Mouse (Mus musculus): ENCODE results near the gene Ndnf. TPM values are rescaled to one million over a fixed set of nuclear protein-coding genes. Genes with fewer than 3 reads are reported as not detected.

Gene Ndnf
- polyA plus RNA-seq (2016; fragmentation: Nextera tagmentation; extraction: Ambion mirVana): 15.8 and 19.2 TPM in 2 replicates

DNA sequence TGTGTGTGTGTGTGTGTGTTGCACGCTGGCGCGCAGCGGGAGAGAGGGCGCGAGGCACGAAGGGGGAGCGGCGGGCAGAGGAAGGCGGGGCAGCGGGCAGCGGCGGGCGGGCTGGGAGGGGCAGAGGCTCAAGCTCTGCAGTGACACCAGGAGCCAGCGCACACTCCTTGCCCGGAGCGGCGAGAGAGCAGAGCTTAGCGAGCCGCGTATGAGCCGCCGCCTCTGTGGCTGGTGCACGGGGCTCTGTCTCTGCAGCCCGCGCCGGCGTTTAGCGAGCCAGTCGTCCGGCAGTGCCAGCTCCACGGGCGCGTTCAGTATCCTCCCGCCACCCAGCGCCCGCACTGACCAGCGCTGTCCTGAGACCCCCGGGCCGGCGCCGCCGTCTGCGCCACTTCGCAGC lies at the start of gene Ndnf:
Gene Ndnf, plus strand, starts transcription at position 140 of the 400 bp plus-strand sequence.
- peak within 1 kb of the TSS; percentile 70 for H3K4me3 ChIP-seq
- WGBS: under 1% methylated on average over 31 of the region's 45 CpGs
- peak; percentile 89 for ATAC-seq (ENCODE audit: low FRiP score, low read depth)

DNA sequence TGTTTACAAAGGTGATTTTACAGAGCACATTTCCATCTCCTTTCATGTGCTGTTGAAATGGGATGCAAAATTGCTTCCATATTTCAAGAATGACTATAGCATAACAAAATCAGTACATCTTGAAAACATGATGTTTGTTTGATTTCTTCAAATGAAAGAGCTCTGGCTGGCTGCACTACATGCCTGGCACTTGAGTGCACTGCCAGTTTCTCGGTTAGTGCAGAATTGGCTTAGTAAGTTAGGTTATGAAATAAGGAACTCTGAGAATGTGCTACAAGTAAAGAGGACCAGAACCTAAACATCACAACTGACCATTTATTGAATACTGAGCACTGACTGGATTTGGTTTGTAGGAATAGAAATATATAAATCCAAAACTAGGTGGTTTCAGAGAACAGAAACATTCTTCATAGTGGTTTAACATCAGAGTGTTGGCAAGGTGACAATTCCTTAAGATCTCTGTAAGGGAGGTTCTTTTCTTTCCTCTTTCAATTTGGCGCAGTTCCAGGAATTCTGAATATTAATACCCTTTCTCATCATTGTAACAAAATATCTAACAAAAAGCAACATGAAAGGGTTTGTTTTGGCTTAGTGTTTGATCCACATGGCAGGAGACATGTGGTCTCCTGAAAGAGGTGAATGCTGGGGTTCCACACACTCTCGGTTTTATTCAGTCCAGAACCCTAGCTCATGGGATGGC lies 48.2 kb upstream of the Ndnf start:
- Histone ChIP-seq H3K4me2 (replicated peaks) (no peak overlapping the region), H3K27me3 (replicated peaks) (no peaks in the 10 kb centered on the region), H3K9ac (no peak overlapping the region), H3K9me3 (no peaks in the 10 kb centered on the region), H3K36me3 (no peaks in the 10 kb centered on the region), H3K4me1 (no peaks in the 10 kb centered on the region), H3K4me3 (no peak overlapping the region), H3K27ac (no peak overlapping the region)
- 90% methylated on average over 3 of the region's 3 CpGs for WGBS
- no peak for ATAC-seq (ENCODE audit: low FRiP score, low read depth)

More for the DNA sequence above, at the start of gene Ndnf:
- H3K9me3 ChIP-seq: no peaks in the 10 kb centered on the region
- H3K4me2 ChIP-seq (replicated peaks): peak within 1 kb of the TSS; percentile 87
- no peaks in the 10 kb centered on the region for H3K27me3 ChIP-seq (replicated peaks)
- H3K27ac ChIP-seq: peak within 1 kb of the TSS; percentile 42
- peaks cover 5% of the 10 kb centered on the region; the same call in 1 of the 2 replicates for H3K4me1 ChIP-seq
- no peaks in the 10 kb centered on the region for H3K36me3 ChIP-seq
- H3K9ac ChIP-seq: peak within 1 kb of the TSS; percentile 80

DNA sequence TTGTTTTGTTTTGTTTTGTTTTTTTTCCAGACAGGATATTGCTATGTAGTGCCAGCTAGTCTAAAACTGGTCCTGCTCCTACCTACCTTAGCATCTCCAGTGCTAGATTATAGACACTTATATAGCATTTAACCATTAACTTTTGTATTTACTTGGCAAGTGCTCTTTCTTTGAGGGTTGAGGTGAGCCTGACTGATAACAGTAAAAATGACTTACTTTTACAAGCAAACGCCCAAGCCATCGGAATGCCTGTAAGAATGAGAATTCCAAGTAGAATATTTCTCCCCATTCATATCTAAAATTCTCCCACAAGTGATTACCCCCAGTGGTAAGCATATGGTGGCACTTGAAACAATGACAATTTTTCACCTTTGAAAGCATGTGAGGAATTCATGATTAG lies 40.8 kb upstream of the Ndnf start:
- 92% methylated on average over 2 of the region's 2 CpGs for whole genome bisulfite sequencing
- no peak overlapping the region for H3K4me2 ChIP-seq (replicated peaks)
- H3K27me3 ChIP-seq (replicated peaks): no peaks in the 10 kb centered on the region
- H3K4me1 ChIP-seq: no peaks in the 10 kb centered on the region
- no peak overlapping the region for H3K9ac ChIP-seq
- H3K9me3 ChIP-seq: no peaks in the 10 kb centered on the region
- H3K27ac ChIP-seq: no peak overlapping the region
- no peaks in the 10 kb centered on the region for H3K36me3 ChIP-seq
- H3K4me3 ChIP-seq: no peak overlapping the region
- no peak for ATAC-seq (ENCODE audit: low FRiP score, low read depth)

DNA sequence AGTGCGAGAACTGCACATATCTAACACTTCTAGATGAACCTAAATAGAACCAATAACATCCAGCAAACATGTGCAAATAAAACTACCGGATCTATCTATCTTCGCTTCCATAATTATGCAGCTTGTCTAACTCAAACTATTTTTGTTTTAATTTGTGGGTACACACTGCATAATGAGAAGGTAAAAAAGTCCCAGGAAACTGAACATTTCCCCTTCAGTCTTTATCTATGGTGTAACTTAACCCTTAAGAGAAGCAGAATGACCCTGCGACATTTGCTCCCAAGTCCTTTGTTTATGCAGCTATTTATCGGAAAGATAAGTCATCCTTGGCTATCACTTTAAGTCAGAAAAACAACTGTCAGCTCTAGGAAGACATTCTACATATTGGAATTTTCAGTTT lies 39.2 kb upstream of the Ndnf start:
- WGBS: 90% methylated on average over 5 of the region's 5 CpGs
- H3K9ac ChIP-seq: no peak overlapping the region
- H3K4me2 ChIP-seq (replicated peaks): no peak overlapping the region
- no peak for ATAC-seq (ENCODE audit: low FRiP score, low read depth)
- no peaks in the 10 kb centered on the region for H3K4me1 ChIP-seq
- H3K36me3 ChIP-seq: no peaks in the 10 kb centered on the region
- H3K4me3 ChIP-seq: no peak overlapping the region
- H3K27ac ChIP-seq: no peak overlapping the region
- no peaks in the 10 kb centered on the region for H3K27me3 ChIP-seq (replicated peaks)
- no peaks in the 10 kb centered on the region for H3K9me3 ChIP-seq

DNA sequence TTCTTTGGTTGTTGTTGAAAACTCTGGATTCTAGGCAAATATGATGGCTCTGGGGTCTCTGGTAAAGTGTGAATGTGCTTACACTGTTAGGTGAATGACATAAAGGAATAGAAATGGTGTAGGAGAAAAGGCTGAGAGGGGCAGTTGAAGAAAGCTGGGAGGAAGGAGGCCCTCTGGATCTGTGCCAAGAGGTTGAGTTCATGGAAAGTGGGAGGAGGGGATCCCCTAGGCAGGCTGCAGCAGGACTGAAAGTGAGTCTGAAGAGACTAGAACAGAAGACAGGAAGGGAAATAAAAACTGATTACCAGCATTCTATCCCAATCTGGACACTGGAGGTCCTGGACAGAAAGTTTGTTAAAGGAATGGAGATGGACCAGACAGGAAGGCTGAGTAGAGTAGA lies 29.0 kb upstream of the Ndnf start:
- no peak overlapping the region for H3K27ac ChIP-seq
- no peak for ATAC-seq (ENCODE audit: low FRiP score, low read depth)
- no peak overlapping the region for H3K9ac ChIP-seq
- H3K4me3 ChIP-seq: no peak overlapping the region
- no peaks in the 10 kb centered on the region for H3K27me3 ChIP-seq (replicated peaks)
- H3K9me3 ChIP-seq: no peaks in the 10 kb centered on the region
- no peak overlapping the region for H3K4me2 ChIP-seq (replicated peaks)
- no peaks in the 10 kb centered on the region for H3K36me3 ChIP-seq
- no peaks in the 10 kb centered on the region for H3K4me1 ChIP-seq

DNA sequence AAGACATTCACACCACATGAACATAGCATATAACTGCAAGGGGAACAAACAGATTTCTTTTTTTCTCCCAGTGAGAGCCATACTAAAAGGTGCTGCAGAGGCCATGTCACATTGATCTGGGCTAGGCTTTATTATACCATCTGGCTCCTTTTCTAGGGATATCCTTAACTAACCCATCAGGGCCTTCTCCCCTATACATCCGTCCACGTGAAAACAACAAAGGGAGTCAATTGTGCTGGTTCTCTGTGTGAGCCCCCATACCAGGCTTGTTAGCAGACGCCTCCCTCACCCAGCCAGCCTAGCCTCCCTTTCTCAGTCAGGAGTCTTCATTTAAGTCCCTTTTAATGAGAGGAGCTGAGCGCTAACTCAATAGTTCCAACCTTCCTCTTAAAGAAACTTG lies 27.3 kb upstream of the Ndnf start:
- Histone ChIP-seq H3K27ac (no peak overlapping the region), H3K9ac (no peak overlapping the region), H3K36me3 (no peaks in the 10 kb centered on the region), H3K4me2 (replicated peaks) (no peak overlapping the region), H3K9me3 (no peaks in the 10 kb centered on the region), H3K4me1 (no peaks in the 10 kb centered on the region), H3K4me3 (no peak overlapping the region), H3K27me3 (replicated peaks) (no peaks in the 10 kb centered on the region)
- ATAC-seq (ENCODE audit: low FRiP score, low read depth): no peak
- WGBS: 32% methylated on average over 4 of the region's 4 CpGs

DNA sequence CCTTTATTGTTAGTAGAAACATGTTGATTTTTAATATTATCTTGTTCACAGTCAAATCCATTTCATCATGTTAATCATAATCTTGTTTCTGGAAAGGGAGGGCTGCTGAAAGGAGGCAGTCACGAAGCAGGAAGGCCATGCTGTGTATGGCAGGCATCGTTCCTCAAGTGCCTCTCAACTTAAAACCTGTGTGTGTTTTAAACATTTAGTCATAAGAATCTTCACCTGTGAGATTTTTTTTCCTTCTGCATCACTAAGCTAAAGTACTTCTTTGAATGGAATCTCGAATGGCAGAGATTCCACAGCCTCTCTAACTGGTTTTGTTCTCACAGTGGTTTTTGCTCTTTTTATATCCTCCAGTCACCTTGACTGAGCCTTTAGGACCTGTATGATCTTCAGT lies 25.0 kb upstream of the Ndnf start:
- no peak overlapping the region for H3K27ac ChIP-seq
- no peaks in the 10 kb centered on the region for H3K36me3 ChIP-seq
- no peak for ATAC-seq (ENCODE audit: low FRiP score, low read depth)
- H3K4me3 ChIP-seq: no peak overlapping the region
- no peak overlapping the region for H3K9ac ChIP-seq
- H3K4me2 ChIP-seq (replicated peaks): no peak overlapping the region
- whole genome bisulfite sequencing: 82% methylated on average over 3 of the region's 3 CpGs
- no peaks in the 10 kb centered on the region for H3K27me3 ChIP-seq (replicated peaks)
- H3K4me1 ChIP-seq: no peaks in the 10 kb centered on the region
- no peaks in the 10 kb centered on the region for H3K9me3 ChIP-seq

DNA sequence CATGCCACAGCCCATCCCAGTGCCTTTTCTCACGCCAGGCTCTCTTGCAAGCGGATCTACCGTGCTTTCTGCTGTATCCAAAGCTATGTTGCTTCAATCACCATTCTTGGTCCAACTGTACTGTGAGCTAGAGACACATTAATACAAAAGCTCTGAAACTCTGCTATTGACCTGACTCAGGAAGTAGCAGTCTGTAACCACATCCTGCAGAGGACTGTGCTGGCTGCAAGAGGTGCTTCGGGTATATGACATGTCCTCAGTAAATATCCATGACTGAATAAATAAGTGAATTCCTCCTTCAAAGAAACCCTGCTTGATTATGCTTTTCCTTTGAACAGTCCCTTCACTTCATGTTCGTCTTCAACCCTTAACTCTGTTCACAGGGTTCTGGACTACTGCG lies 23.7 kb upstream of the Ndnf start:
- no peak overlapping the region for H3K4me2 ChIP-seq (replicated peaks)
- no peaks in the 10 kb centered on the region for H3K4me1 ChIP-seq
- no peaks in the 10 kb centered on the region for H3K27me3 ChIP-seq (replicated peaks)
- no peaks in the 10 kb centered on the region for H3K36me3 ChIP-seq
- no peaks in the 10 kb centered on the region for H3K9me3 ChIP-seq
- 83% methylated on average over 6 of the region's 6 CpGs for WGBS
- no peak for ATAC-seq (ENCODE audit: low FRiP score, low read depth)
- no peak overlapping the region for H3K27ac ChIP-seq
- no peak overlapping the region for H3K4me3 ChIP-seq
- no peak overlapping the region for H3K9ac ChIP-seq

DNA sequence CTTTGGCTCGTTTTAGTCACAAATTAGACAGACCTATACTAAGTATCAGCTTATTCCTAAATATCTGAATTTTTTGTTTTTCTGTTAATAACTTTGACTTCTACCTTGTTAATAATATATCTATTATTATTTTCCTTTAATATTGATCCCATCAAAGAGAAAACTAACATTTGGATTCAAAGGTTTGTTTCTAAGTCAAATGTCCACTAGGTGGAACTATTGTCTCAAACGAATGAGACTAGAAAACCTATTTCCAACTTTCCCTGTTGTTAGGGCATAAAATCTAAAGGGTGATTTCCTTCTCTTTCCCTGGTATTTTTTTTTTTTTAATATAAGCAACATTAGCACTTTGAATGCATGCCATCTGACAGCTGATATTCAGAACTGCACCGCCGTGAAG lies 20.0 kb upstream of the Ndnf start:
- ATAC-seq (ENCODE audit: low FRiP score, low read depth): no peak
- H3K36me3 ChIP-seq: no peaks in the 10 kb centered on the region
- no peak overlapping the region for H3K27ac ChIP-seq
- 50% methylated on average over 4 of the region's 4 CpGs for WGBS
- no peak overlapping the region for H3K9ac ChIP-seq
- no peak overlapping the region for H3K4me2 ChIP-seq (replicated peaks)
- H3K27me3 ChIP-seq (replicated peaks): no peaks in the 10 kb centered on the region
- no peaks in the 10 kb centered on the region for H3K9me3 ChIP-seq
- no peaks in the 10 kb centered on the region for H3K4me1 ChIP-seq
- no peak overlapping the region for H3K4me3 ChIP-seq

DNA sequence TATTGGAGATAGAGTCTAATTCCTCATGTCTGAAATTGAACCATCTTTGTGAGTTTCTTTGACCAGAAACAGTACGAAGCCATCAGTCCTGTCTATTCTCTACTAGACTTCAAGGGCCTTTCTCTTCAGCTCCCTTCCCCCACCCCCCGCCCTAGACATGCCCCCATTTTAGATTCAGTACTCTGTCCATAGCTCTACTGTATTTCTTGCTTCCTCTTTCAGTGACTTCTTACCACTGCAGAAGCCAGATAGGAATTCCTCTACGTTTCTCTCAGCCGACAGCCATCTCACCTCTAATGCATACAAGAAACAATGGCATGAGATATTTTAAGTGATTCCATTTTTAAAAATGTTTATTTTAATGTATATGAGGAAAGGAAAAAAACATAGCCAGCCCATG lies 10.1 kb upstream of the Ndnf start:
- Histone ChIP-seq H3K36me3 (no peaks in the 10 kb centered on the region), H3K4me2 (replicated peaks) (no peak overlapping the region), H3K9ac (no peak overlapping the region), H3K9me3 (0 out of 2 replicates have a peak, but pooled peaks cover 5% of the 10 kb centered on the region), H3K27ac (no peak overlapping the region), H3K27me3 (replicated peaks) (no peaks in the 10 kb centered on the region), H3K4me1 (no peaks in the 10 kb centered on the region), H3K4me3 (no peak overlapping the region)
- ATAC-seq (ENCODE audit: low FRiP score, low read depth): no peak
- 84% methylated on average over 4 of the region's 4 CpGs for WGBS

DNA sequence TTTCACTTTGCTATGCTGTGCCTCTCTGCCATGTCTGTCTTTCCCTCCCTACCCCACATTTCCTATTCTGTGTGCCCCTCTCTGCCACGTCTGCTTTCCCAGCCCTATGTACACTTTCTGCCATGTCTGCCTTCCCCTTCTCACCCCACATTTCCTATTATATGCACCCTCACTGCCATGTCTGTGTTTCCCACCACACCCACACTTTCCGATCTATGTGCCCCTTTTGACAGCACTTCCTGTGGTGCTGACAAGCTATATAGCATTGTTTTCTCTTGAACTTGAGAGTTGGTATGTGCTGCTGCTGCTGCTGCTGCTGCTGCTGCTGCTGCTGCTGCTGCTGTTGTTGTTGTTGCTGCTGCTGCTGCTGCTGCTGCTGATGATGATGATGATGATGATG lies 9.3 kb upstream of the Ndnf start:
- H3K27ac ChIP-seq: no peak overlapping the region
- no peak overlapping the region for H3K4me3 ChIP-seq
- H3K4me1 ChIP-seq: no peaks in the 10 kb centered on the region
- no peaks in the 10 kb centered on the region for H3K36me3 ChIP-seq
- H3K9ac ChIP-seq: no peak overlapping the region
- WGBS: 72% methylated on average over 2 of the region's 2 CpGs
- H3K4me2 ChIP-seq (replicated peaks): no peak overlapping the region
- no peaks in the 10 kb centered on the region for H3K27me3 ChIP-seq (replicated peaks)
- 0 out of 2 replicates have a peak, but pooled peaks cover 4% of the 10 kb centered on the region for H3K9me3 ChIP-seq
- no peak for ATAC-seq (ENCODE audit: low FRiP score, low read depth)

DNA sequence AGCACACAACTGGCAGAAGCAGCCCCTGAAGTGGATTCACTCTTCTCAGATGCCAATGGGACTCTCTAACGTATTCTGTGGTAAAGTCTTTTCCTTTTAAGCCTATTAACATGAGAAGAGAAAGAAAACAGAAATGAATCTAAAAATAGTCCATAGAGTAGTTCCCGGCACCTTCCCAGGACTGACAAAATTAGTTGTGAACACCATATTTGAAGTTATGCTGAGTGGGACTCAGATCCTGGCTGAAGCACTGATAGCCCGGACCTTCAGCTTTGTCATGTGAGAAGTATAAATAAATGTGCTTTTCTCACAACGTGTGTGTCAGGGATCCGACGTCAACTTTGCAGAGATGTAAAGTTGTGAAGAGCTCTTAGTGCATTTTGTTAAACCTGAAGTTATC lies 7.4 kb upstream of the Ndnf start:
- no peaks in the 10 kb centered on the region for H3K27me3 ChIP-seq (replicated peaks)
- ATAC-seq (ENCODE audit: low FRiP score, low read depth): no peak
- no peaks in the 10 kb centered on the region for H3K36me3 ChIP-seq
- H3K9ac ChIP-seq: no peak overlapping the region
- no peaks in the 10 kb centered on the region for H3K9me3 ChIP-seq
- no peak overlapping the region for H3K4me3 ChIP-seq
- no peak overlapping the region for H3K27ac ChIP-seq
- no peaks in the 10 kb centered on the region for H3K4me1 ChIP-seq
- WGBS: 84% methylated on average over 6 of the region's 6 CpGs
- H3K4me2 ChIP-seq (replicated peaks): no peak overlapping the region

DNA sequence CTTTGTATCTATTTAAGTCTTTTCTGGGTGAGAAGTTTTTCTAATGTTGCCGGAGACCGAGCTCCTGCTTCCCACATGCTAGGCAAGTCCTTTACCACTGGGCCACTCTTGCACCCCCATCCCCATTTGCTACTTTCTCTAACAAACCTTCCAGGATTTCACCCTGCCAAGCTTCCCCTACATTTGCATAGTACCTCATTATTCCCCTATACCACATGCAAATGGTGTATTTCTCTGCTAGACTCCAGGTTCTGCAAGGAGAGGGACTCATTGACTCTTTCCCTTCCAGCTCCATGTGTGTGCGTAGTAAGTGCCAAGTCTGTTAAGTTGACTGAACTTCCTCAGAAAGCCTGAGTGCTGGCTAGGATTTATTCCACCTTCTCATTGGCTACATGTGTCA lies 5.1 kb upstream of the Ndnf start:
- ATAC-seq (ENCODE audit: low FRiP score, low read depth): no peak
- H3K9me3 ChIP-seq: no peaks in the 10 kb centered on the region
- WGBS: 85% methylated on average over 3 of the region's 3 CpGs
- no peaks in the 10 kb centered on the region for H3K36me3 ChIP-seq
- no peaks in the 10 kb centered on the region for H3K27me3 ChIP-seq (replicated peaks)
- no peak overlapping the region for H3K4me3 ChIP-seq
- peaks cover 5% of the 10 kb centered on the region; the same call in 1 of the 2 replicates for H3K4me1 ChIP-seq
- H3K4me2 ChIP-seq (replicated peaks): no peak overlapping the region
- H3K9ac ChIP-seq: no peak overlapping the region
- H3K27ac ChIP-seq: no peak overlapping the region

Data from neural tube, embryonic 12.5 days (tissue).